Mouse (Mus musculus) ovary, adult 2 months (tissue): ENCODE data around the gene Fem1b. TPM values are rescaled to one million over a fixed set of nuclear protein-coding genes. Genes with fewer than 3 reads are reported as not detected.

Experiments
- polyA plus RNA-seq: library from polyadenylated mRNA; depleted of rRNA; stranded (reverse); fragments of >200 nt; gene quantifications from 2 replicates; pipeline ENCODE4 v1.2.3, GENCODE M21; 2012; rRNA removed

The Fem1b gene
- polyA plus RNA-seq: 16.4 and 19.4 TPM in 2 replicates

DNA sequence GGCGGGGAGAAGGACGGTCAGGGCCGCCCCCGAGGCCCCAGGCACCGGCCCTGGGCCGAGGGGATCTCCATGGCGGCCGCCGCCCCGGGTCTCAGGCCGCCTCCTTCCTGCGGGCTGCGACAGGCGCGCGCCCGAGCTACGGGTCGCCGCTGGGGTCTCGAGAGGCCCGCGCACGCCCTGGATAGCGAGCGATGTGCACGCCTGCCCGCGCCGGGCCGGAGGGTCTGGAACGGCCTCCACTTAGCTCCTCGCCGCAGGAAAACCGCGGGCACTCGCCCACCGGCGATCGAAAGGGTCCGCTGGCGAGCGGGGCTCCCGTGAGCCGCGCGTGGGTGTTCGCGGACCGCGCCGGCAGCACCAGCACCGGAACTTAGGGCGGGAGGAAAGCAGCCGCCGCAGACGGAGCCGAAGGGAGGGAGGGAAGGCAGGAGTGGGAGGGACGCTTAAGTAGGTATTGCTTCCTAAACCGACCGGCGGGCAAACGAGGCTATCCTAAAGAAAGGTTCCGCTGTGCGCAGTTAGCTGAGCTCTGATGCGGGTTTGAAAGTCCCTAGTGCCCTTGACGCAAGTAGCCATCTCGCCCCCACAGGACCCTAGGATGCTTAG lies at the start of gene Fem1b:
TSS of gene Fem1b (minus strand) at position 419 of the 606 bp plus-strand sequence.

DNA sequence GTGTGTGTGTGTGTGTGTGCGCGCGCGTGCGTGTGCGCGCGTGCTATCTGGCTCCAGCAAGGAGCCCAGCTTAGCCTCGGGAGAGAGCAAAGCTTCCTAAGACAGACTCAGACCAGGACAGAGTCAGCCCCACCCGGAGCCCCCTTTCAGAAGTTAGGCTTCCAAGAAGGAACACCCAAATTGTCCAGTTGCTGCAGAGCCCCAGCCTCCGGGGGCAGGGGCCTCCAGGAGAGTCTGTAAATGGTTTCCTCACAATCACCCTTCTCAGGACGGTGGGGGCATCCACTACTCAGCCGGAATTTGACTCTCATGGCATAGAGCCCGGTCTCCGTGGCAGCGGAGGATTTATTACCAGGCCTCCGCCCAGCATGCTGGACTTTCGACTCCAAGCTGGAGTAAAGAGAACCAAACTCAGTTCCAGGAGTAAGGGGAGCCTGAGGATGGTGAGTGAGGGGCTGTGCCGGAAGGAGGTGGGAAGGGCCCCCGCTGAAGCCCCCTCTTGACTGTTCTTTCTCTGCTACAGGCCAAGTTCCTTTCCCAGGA lies 46.1 kb upstream of the Fem1b start, which contains the start of gene Calml4:
TSS of gene Calml4 (plus strand) at position 362 of the 543 bp plus-strand sequence.

DNA sequence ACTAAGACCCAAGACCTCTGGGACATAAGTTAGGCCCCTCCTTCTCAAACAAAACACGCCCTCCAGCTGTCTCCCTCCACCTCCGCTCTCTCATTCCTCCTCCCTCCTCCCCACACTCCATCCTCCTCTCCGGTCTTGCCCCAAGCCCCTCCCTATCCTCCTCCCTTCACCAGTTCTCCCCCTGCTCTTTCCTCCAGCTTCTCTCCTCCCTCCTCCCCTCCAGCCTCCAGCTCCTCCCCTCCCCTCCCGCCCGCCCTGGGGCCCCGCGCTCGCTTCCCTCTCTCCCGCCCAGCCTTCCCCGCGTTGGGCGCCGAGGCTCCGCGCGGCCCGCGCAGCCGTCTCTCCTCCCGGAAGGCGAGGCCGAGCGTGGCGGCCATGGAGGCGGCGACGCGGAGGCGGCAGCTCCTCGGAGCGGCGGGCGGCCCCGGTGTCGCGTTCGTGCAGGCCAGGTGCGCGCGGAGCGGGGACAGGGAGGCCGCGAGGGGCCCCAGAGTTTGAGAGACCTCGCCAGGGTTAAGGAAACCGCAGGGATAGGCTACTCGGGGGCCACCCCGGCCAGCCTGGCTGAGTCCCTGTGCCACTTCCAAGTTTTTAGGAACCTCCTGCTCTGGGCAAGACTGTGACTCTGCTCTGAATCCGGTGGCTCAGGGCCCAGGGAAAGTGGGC lies 26.9 kb upstream of the Fem1b start, which contains the start of gene Cln6:
TSS of gene Cln6 (plus strand) at position 280 of the 666 bp plus-strand sequence.

Other genes starting within 250 kb of the Fem1b start
- gene Itga11, start 134.1 kb downstream of the Fem1b start, polyA plus RNA-seq: 4.6 and 7.5 TPM in 2 replicates
- 80.7 and 84.0 TPM in 2 replicates for gene Cln6, start 26.9 kb upstream of the Fem1b start, polyA plus RNA-seq
- gene Calml4, start 46.1 kb upstream of the Fem1b start, polyA plus RNA-seq: 5.8 and 7.2 TPM in 2 replicates
- 16.0 and 22.1 TPM in 2 replicates for gene Pias1, start 176.0 kb upstream of the Fem1b start, polyA plus RNA-seq